Mouse (Mus musculus): Measurements from ENCODE around the gene Diaph2. TPM values are rescaled to one million over a fixed set of nuclear protein-coding genes. Genes with fewer than 3 reads are reported as not detected.
"Not testable (repeated sequence)": the region's sequence is repeated elsewhere in the genome, so short reads cannot be mapped to it uniquely, and the experiment has no call there.

Diaph2 gene
- polyA plus RNA-seq, 1 experiment from 2014 or later = 3.4 TPM

- WGBS = 76% methylated on average over 1 of the region's 1 CpGs
- ATAC-seq = no peak
- H3K4me1 ChIP-seq (ENCODE audit: control insufficient read depth, insufficient read depth, low read length) = no peaks in the 10 kb centered on the region; the same call in 1 of the 2 replicates
- H3K27ac ChIP-seq (ENCODE audit: low read length) = no peak overlapping the region
- no peaks in the 10 kb centered on the region for H3K36me3 ChIP-seq (ENCODE audit: control insufficient read depth, insufficient read depth, low read length)
- no peak overlapping the region for H3K9ac ChIP-seq (ENCODE audit: low read depth, low read length)
- no peaks in the 10 kb centered on the region for H3K27me3 ChIP-seq (ENCODE audit: control insufficient read depth, insufficient read depth, low read depth, low read length)
- H3K4me3 ChIP-seq (ENCODE audit: low read depth, low read length) = no peak overlapping the region
- H3K9me3 ChIP-seq (replicated peaks; ENCODE audit: control insufficient read depth, low read length, poor library complexity, severe bottlenecking) = no peaks in the 10 kb centered on the region
- no peak overlapping the region for H3K4me2 ChIP-seq (ENCODE audit: low read length)
These were observed 27.2 kb downstream of the Diaph2 start for GRCm38 (mm10) chrX:129776761-129777160.

GRCm38 (mm10) chrX:129777404-129777962 lies 27.9 kb downstream of the Diaph2 start:
- 78% methylated on average over 4 of the region's 4 CpGs for WGBS
- Histone ChIP-seq H3K9ac (ENCODE audit: low read depth, low read length) (no peak overlapping the region), H3K27me3 (ENCODE audit: control insufficient read depth, insufficient read depth, low read depth, low read length) (no peaks in the 10 kb centered on the region), H3K4me3 (ENCODE audit: low read depth, low read length) (no peak overlapping the region), H3K9me3 (replicated peaks; ENCODE audit: control insufficient read depth, low read length, poor library complexity, severe bottlenecking) (no peaks in the 10 kb centered on the region), H3K4me1 (ENCODE audit: control insufficient read depth, insufficient read depth, low read length) (no peaks in the 10 kb centered on the region; the same call in 1 of the 2 replicates), H3K27ac (ENCODE audit: low read length) (no peak overlapping the region), H3K36me3 (ENCODE audit: control insufficient read depth, insufficient read depth, low read length) (no peaks in the 10 kb centered on the region), H3K4me2 (ENCODE audit: low read length) (no peak overlapping the region)
- ATAC-seq = no peak

GRCm38 (mm10) chrX:129781844-129782243 lies 32.3 kb downstream of the Diaph2 start:
- no peaks in the 10 kb centered on the region for H3K36me3 ChIP-seq (ENCODE audit: control insufficient read depth, insufficient read depth, low read length)
- H3K4me3 ChIP-seq (ENCODE audit: low read depth, low read length) = no peak overlapping the region
- ATAC-seq = no peak
- no peak overlapping the region for H3K4me2 ChIP-seq (ENCODE audit: low read length)
- H3K27ac ChIP-seq (ENCODE audit: low read length) = no peak overlapping the region
- H3K4me1 ChIP-seq (ENCODE audit: control insufficient read depth, insufficient read depth, low read length) = no peaks in the 10 kb centered on the region
- 79% methylated on average over 2 of the region's 2 CpGs for WGBS
- H3K27me3 ChIP-seq (ENCODE audit: control insufficient read depth, insufficient read depth, low read depth, low read length) = no peaks in the 10 kb centered on the region
- H3K9me3 ChIP-seq (replicated peaks; ENCODE audit: control insufficient read depth, low read length, poor library complexity, severe bottlenecking) = no peaks in the 10 kb centered on the region
- no peak overlapping the region for H3K9ac ChIP-seq (ENCODE audit: low read depth, low read length)

DNA sequence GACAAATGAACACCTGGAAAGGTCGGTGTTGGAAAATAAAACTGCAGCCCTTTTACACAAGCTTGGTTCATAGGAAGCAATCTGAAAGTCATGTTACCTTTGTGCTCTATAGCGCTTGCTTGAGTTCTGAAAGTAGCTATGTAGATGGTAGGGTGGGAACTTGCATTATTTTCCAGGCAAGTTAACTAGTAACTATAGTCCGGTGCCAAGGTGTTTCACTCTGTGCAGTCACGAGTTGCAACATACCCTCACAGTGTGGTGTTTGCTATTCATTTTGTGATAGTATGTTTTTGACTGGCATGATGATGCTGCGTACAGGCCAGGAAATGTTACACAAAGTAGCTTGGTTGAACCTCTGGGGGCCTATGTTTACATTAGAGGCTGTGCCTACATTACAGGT lies 34.5 kb downstream of the Diaph2 start:
- no peaks in the 10 kb centered on the region for H3K27me3 ChIP-seq (ENCODE audit: control insufficient read depth, insufficient read depth, low read depth, low read length)
- WGBS = 91% methylated on average over 5 of the region's 5 CpGs
- no peaks in the 10 kb centered on the region for H3K36me3 ChIP-seq (ENCODE audit: control insufficient read depth, insufficient read depth, low read length)
- H3K9ac ChIP-seq (ENCODE audit: low read depth, low read length) = no peak overlapping the region
- no peaks in the 10 kb centered on the region for H3K9me3 ChIP-seq (replicated peaks; ENCODE audit: control insufficient read depth, low read length, poor library complexity, severe bottlenecking)
- no peak overlapping the region for H3K4me3 ChIP-seq (ENCODE audit: low read depth, low read length)
- no peak overlapping the region for H3K4me2 ChIP-seq (ENCODE audit: low read length)
- no peak for ATAC-seq
- no peaks in the 10 kb centered on the region for H3K4me1 ChIP-seq (ENCODE audit: control insufficient read depth, insufficient read depth, low read length)
- no peak overlapping the region for H3K27ac ChIP-seq (ENCODE audit: low read length)

DNA sequence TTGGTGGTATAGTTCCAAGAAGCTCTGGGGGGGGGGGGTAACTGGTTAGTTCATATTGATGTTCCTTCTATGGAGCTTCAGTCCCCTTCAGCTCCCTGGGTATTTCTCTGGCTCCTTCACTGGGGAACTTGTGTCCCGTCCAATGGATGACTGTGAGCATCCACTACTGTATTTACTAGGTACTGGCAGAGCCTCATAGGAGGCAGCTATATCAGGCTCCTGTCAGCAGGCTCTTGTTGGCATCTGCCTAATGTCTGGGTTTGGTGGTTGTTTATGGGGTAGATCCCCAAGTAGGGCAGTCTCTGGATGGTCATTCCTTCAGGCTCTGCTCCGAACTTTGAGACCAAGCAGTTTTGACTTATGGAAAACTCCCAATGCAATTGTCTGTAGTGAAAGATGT lies 50.4 kb downstream of the Diaph2 start:
- not testable (repeated sequence) for H3K36me3 ChIP-seq (ENCODE audit: control insufficient read depth, insufficient read depth, low read length); H3K27ac ChIP-seq (ENCODE audit: low read length); H3K9ac ChIP-seq (ENCODE audit: low read depth, low read length); H3K27me3 ChIP-seq (ENCODE audit: control insufficient read depth, insufficient read depth, low read depth, low read length); H3K4me1 ChIP-seq (ENCODE audit: control insufficient read depth, insufficient read depth, low read length); H3K4me2 ChIP-seq (ENCODE audit: low read length); ATAC-seq; H3K4me3 ChIP-seq (ENCODE audit: low read depth, low read length); H3K9me3 ChIP-seq (replicated peaks; ENCODE audit: control insufficient read depth, low read length, poor library complexity, severe bottlenecking)
- 100% methylated on average over 2 of the region's 2 CpGs for WGBS

DNA sequence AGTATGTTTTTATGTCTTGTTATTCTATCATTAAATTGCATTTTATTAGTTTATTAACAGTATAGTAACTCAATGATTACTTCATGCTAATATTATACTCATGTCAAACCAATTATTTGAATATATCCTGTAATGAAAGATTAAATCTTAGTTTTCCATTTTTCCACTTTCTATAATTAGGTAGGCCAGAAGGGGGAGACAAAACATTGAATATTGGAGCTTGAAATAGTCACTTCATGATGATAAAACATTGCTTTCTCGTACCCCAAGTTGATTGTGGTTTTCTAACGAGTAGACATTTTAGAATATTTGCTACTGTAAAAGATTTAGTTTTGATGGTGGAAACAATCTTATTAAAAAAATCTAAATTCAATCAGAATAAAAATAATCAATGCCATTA lies 82.4 kb downstream of the Diaph2 start:
- no peak overlapping the region for H3K9ac ChIP-seq (ENCODE audit: low read depth, low read length)
- no peak for ATAC-seq
- no peaks in the 10 kb centered on the region for H3K4me1 ChIP-seq (ENCODE audit: control insufficient read depth, insufficient read depth, low read length)
- H3K4me2 ChIP-seq (ENCODE audit: low read length) = no peak overlapping the region
- no peak overlapping the region for H3K27ac ChIP-seq (ENCODE audit: low read length)
- WGBS = 25% methylated on average over 2 of the region's 2 CpGs
- no peaks in the 10 kb centered on the region for H3K9me3 ChIP-seq (replicated peaks; ENCODE audit: control insufficient read depth, low read length, poor library complexity, severe bottlenecking)
- no peak overlapping the region for H3K4me3 ChIP-seq (ENCODE audit: low read depth, low read length)
- no peaks in the 10 kb centered on the region for H3K27me3 ChIP-seq (ENCODE audit: control insufficient read depth, insufficient read depth, low read depth, low read length)
- no peaks in the 10 kb centered on the region for H3K36me3 ChIP-seq (ENCODE audit: control insufficient read depth, insufficient read depth, low read length)

DNA sequence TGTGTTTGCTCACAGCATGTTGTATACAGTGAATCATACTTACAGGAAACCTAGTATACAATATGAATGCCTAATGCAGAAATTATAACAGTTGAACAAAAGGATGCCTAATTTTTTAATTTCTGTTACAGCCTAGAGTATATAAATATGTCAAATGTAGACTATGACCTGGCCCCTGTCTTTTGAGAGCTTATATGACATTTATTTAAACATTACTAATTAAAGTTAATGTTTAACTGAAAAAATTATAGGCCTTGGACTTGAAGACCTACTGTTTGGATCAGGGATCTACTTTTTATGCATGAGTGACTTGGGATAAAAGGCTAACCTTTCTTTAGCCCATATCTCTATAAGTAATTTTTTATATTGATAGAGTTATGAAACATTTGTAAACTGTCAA lies 84.3 kb downstream of the Diaph2 start:
- Histone ChIP-seq H3K27ac (ENCODE audit: low read length) (no peak overlapping the region), H3K4me2 (ENCODE audit: low read length) (no peak overlapping the region), H3K36me3 (ENCODE audit: control insufficient read depth, insufficient read depth, low read length) (no peaks in the 10 kb centered on the region), H3K4me3 (ENCODE audit: low read depth, low read length) (no peak overlapping the region), H3K9me3 (replicated peaks; ENCODE audit: control insufficient read depth, low read length, poor library complexity, severe bottlenecking) (no peaks in the 10 kb centered on the region), H3K9ac (ENCODE audit: low read depth, low read length) (no peak overlapping the region), H3K27me3 (ENCODE audit: control insufficient read depth, insufficient read depth, low read depth, low read length) (no peaks in the 10 kb centered on the region), H3K4me1 (ENCODE audit: control insufficient read depth, insufficient read depth, low read length) (no peaks in the 10 kb centered on the region)
- ATAC-seq = no peak

GRCm38 (mm10) chrX:129884465-129884864 lies 134.9 kb downstream of the Diaph2 start:
- no peaks in the 10 kb centered on the region for H3K27me3 ChIP-seq (ENCODE audit: control insufficient read depth, insufficient read depth, low read depth, low read length)
- H3K4me3 ChIP-seq (ENCODE audit: low read depth, low read length) = no peak overlapping the region
- no peaks in the 10 kb centered on the region for H3K9me3 ChIP-seq (replicated peaks; ENCODE audit: control insufficient read depth, low read length, poor library complexity, severe bottlenecking)
- H3K36me3 ChIP-seq (ENCODE audit: control insufficient read depth, insufficient read depth, low read length) = no peaks in the 10 kb centered on the region
- no peak overlapping the region for H3K9ac ChIP-seq (ENCODE audit: low read depth, low read length)
- ATAC-seq = no peak
- H3K4me2 ChIP-seq (ENCODE audit: low read length) = no peak overlapping the region
- WGBS = 19% methylated on average over 3 of the region's 3 CpGs
- H3K4me1 ChIP-seq (ENCODE audit: control insufficient read depth, insufficient read depth, low read length) = no peaks in the 10 kb centered on the region
- no peak overlapping the region for H3K27ac ChIP-seq (ENCODE audit: low read length)

DNA sequence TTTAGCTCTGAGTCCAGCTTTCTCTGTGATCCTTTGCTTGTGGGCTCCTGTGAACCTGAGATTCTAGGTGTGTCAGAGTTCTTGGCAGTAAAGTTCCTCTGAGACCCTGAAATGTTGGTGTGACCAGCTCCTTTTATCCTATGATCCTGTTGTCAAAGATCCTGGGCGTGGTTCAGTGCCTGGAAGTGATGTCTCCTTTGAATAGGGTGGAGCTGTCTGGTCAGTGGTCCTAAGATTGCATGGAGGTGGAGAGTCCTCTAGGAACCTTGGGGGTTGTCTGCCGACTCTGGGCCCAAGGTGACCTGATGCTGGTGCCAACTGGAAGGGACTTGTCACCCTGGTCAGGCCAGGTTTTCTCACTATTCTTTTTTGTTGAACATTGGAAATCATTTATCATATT lies 176.3 kb downstream of the Diaph2 start:
- H3K27ac ChIP-seq (ENCODE audit: low read length) = no peak overlapping the region
- H3K4me1 ChIP-seq (ENCODE audit: control insufficient read depth, insufficient read depth, low read length) = no peaks in the 10 kb centered on the region
- WGBS = 81% methylated on average over 2 of the region's 2 CpGs
- H3K36me3 ChIP-seq (ENCODE audit: control insufficient read depth, insufficient read depth, low read length) = no peaks in the 10 kb centered on the region
- no peak overlapping the region for H3K4me2 ChIP-seq (ENCODE audit: low read length)
- no peaks in the 10 kb centered on the region for H3K27me3 ChIP-seq (ENCODE audit: control insufficient read depth, insufficient read depth, low read depth, low read length)
- H3K9me3 ChIP-seq (replicated peaks; ENCODE audit: control insufficient read depth, low read length, poor library complexity, severe bottlenecking) = no peaks in the 10 kb centered on the region
- H3K4me3 ChIP-seq (ENCODE audit: low read depth, low read length) = no peak overlapping the region
- ATAC-seq = no peak
- H3K9ac ChIP-seq (ENCODE audit: low read depth, low read length) = no peak overlapping the region

Measured in midbrain, embryonic 16.5 days (tissue).